Mouse (Mus musculus) cerebellum, adult 9-11 months (tissue): ENCODE measurements at regions not wholly inside any gene's neighbourhood (a gene's known extent, or its start where the extent isn't known, plus 50 kb on each side); places are given as distances from the start of the nearest gene placed in this dataset.

Source experiments
- DNase-seq: peaks from one replicate; pipeline ENCODE4 v3.0.0; 2022

DNA sequence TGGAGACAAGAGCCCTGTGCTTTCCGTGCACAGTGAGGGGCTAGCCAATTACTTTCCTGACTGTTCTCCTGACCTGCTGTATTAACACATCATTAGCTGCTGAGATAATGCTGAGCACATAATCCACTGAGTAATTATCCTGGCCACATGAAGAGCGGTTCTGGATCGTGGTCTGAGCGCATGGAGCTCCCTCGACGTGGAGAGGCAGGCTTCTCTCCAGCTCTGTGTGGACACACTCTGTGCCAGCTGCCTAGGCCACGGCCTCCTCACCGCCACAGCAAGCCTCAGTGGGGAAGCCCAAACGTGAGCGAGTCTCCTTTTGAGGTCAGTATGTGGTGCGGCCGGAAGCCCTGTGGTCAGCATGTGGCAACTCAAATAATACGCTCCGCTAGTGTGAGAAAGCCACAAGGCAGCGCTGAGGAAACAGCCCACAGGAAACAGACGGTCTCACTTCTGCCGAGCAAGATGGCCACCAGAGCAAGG is 60.7 kb upstream of the Lrig1 start:
- DNase-seq, result no peak

DNA sequence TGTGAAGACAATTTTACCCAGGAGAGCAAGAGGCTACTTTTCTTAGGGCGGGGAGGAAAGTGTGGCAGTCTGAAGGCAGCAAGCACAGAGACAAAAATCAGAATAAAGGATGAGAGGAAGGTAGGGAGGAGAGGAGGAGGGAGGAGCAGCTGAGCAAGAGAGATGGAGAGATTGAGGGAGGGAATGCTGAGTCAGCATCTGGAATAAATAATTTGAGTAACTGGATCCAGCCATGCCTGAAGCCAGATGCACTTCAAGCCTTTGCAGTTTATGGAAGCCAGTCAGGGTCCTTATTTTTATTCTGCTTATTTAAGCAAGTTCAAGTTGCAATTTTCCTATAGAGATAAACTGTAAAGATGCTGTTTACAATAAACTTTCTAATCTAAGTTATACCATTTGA is 59.7 kb upstream of the Lrig1 start:
- DNase-seq, result no peak

DNA sequence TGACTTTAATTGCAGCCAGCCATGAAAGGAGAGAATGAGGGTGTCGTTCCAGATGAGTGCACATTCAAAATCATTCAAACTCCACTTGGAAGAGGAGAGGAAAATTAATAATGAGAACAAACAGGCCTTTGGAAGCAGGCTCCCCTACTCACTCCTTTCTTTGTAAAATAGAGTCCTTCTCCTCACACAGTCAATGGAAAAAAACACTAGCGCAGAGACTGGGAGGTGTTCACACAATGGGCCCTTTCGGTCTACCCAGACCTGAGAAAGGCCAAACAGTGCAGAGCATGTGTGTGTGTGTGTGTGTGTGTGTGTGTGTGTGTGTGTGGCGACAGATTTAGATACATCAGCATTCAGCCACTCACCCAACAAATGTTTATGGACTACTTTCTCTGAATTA is 56.0 kb upstream of the Lrig1 start:
- no peak for DNase-seq

DNA sequence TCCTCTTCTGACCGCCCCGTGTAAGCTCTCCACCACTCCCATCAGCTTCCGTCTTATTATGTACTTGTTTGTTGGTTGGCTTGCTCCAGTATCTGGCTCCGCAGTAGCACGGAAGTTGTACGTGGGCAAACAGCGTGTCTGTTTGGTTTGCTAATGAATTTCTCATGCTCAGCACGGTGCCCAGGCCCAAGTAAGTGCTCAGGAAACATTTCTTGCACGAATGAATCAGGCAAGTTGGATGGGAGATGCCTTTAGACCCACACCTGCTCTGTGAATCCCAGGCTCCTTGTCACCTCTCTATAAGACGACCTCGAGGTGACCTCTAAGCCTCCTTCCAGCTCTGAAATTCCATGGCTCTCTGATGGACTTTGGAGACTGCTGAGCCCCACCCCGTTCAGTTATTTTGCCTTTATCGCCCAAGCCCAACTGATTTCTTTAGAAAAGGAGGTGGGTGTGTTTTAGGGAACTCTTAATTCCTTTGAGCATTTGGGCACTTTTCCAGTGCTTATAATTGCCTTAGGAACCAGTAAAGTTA is 55.4 kb upstream of the Lrig1 start:
- DNase-seq, result no peak

DNA sequence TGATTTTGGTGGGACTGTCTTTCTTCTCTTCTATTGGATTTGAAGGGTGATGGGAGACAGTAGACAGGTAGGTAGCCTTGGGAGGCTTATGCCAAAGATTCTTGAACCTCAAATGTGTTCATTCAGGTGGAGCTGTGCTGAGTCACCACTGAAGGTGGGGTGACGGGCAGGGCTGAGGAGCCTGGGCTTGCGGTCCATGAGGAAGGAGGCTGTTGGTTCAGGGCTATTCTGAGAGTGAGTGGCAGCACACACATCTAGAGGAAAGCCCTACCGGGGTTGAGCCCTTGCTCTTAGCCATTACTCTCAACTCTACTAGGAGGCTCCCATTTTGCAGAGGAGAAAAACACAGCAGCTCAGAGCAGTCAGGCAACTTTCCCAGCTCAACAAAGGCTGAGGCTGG is 54.6 kb upstream of the Lrig1 start:
- no peak for DNase-seq

DNA sequence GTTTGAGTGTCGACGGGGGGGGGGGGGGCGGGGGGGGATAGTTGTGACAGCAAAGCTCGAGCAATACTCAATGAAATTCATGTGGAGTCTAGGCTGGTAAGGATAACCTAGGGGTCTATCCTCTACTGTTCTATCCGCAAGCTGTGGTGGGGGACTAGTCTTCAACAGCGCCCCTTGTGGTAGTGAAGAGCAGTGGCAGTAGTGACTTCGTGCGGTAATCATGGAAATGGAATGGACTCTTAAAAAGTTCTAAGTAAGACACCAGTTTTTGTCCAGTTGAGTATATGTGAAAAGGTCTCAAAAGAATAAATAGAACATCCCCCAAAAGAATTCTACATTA is 51.1 kb upstream of the Lrig1 start:
- DNase-seq, result no peak

DNA sequence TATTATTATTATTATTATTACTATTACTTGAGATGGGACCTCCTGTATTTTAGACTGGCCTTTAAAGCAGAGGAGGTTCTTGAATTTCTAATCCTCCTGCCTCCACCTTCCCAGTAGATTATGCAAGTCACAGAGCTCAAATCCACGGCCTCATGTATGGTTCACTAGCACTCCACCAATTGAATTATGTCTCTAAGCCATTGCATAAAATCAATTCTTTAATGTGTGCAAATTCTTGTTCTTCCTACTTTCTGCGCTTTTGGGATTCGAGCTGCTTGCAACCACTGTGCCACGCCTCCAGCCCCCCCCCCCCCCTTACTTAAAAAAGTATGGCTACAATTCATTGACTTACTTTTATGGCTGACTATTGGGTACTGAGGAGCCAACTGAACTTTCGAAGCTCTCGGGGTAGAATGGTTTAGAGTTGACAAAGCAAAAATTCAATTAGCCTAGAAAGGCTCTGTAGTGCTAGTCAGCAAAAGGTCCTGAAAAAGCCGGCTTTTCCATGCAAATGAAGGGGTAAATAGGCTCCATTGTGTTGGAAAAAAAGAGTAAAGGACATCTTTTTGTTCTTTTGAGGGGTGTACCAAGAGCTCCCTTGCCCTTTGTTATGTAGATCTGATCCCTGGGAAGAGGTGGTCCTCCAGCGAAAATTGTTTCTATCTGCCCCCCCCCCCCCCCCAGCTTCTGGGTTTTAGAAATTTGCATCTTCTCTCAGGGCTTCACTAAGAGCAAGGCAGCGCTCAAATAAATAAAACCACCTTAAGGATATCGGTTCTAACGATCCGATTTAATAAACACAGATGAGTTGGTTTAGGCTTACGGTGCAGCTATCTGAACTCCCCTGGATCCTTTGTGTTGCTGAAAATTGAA is 50.5 kb upstream of the Lrig1 start:
- DNase-seq, result no peak
